Mouse (Mus musculus): Measurements from ENCODE around the gene Rnf224. TPM values are rescaled to one million over a fixed set of nuclear protein-coding genes. Genes with fewer than 3 reads are reported as not detected.
A peak's percentile ranks its signal among the peaks of the same experiment; 100 is the strongest.

The Rnf224 gene
- total and polyA plus RNA-seq, 3 experiments: 0.13 to 0.66 TPM; not detected in 1

DNA sequence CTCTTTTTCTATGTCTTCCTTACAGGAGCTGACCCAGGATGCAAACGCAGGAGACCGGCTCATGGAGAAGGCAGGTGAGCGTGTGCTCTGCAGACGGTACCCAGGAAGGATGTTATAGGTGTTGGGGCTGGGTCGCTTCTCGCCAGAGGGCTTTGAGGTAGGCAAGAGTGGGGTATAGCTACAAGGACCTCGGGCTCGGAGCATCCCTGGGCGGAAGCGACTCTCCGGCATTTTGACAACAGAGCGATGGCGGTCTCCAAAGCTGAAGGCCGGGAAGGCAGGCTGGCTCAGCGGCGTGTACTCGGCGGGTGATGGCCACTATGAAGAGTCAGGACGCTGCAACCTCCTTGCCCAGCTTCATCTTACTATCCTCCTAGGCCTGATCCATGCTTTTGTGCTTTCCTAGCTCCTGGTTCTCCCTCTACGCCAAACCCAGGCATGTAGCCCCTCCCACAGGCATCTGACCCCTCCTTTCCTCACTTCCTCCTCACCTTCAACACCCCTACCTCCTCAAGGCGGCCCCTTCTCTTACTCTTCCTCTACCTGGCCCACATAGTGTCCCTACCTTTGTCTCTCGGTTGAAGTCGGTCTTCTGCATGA, 23.2 kb downstream of the Rnf224 start:
- no peaks in the 10 kb centered on the region for H3K9me3 ChIP-seq (replicated peaks)
- DNase-seq (ENCODE audit: low spot score) (no peak), ATAC-seq (ENCODE audit: extremely low read depth, insufficient number of reproducible peaks, low FRiP score, poor library complexity, severe bottlenecking) (no peak)
- H3K4me1 ChIP-seq (ENCODE audit: insufficient read depth, low read depth, low read length): peaks cover 42% of the 10 kb centered on the region
- peaks cover 20% of the 10 kb centered on the region for H3K36me3 ChIP-seq (replicated peaks)
- TF ChIP-seq CTCF (IDR thresholded peaks at IDR 0.05; ENCODE audit: low read depth, low read length) (no peak), POLR2AphosphoS5 (IDR thresholded peaks at IDR 0.05; ENCODE audit: insufficient replicate concordance, low read depth, low read length) (no peak), GATA2 (IDR thresholded peaks at IDR 0.05; ENCODE audit: borderline replicate concordance, low read depth, low read length) (no peak), GATA1 (IDR thresholded peaks at IDR 0.05; ENCODE audit: borderline replicate concordance, low read length) (no peak), TAL1 (conservative IDR thresholded peaks at IDR 0.05; ENCODE audit: low read depth, low read length) (no peak)
- H3K4me3 ChIP-seq (ENCODE audit: low read depth, low read length): no peak overlapping the region
- H3K27me3 ChIP-seq (ENCODE audit: insufficient read depth, low read length): peaks cover 17% of the 10 kb centered on the region

DNA sequence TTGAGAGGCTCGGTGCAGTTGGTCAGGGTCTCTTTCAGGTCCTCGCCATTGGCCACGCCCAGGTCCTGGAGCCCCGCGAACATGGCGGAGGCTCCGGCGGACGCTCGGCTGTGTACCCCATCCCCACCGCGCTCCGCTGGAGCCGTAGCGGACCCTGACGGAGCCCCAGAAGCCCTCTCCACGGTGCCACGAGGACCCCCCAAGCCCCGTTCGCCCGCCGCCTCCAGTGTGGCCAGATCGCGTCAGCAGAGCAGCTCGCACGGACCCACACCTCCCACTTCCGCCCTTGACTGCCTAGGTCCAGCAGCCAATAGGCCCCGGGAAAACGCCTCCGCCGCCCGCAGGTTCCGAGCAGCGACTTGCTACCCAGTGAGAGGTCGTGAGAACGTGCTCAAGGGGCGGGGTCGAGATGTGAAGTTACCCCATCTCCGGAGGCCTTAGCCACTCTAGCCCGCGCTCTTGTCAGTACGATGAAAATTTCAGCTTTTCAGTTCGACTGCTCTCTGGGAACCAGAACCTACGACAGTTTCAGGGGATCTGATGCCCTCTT, 25.4 kb downstream of the Rnf224 start, which contains the start of gene Nelfb:
TSS of gene Nelfb (minus strand) at position 369 of the 550 bp plus-strand sequence.
- ATAC-seq (ENCODE audit: extremely low read depth, insufficient number of reproducible peaks, low FRiP score, poor library complexity, severe bottlenecking) (peak; percentile 83), DNase-seq (ENCODE audit: low spot score) (peak; percentile 91)
- TF ChIP-seq POLR2AphosphoS5 (IDR thresholded peaks at IDR 0.05; ENCODE audit: insufficient replicate concordance, low read depth, low read length) (no peak), GATA2 (IDR thresholded peaks at IDR 0.05; ENCODE audit: borderline replicate concordance, low read depth, low read length) (no peak), CTCF (IDR thresholded peaks at IDR 0.05; ENCODE audit: low read depth, low read length) (no peak), GATA1 (IDR thresholded peaks at IDR 0.05; ENCODE audit: borderline replicate concordance, low read length) (no peak), TAL1 (conservative IDR thresholded peaks at IDR 0.05; ENCODE audit: low read depth, low read length) (no peak)
- peaks cover 58% of the 10 kb centered on the region for H3K4me1 ChIP-seq (ENCODE audit: insufficient read depth, low read depth, low read length)
- no peaks in the 10 kb centered on the region for H3K9me3 ChIP-seq (replicated peaks)
- peaks cover 42% of the 10 kb centered on the region for H3K36me3 ChIP-seq (replicated peaks)
- peak within 1 kb of the TSS; percentile 90 for H3K4me3 ChIP-seq (ENCODE audit: low read depth, low read length)
- peaks cover 14% of the 10 kb centered on the region for H3K27me3 ChIP-seq (ENCODE audit: insufficient read depth, low read length)

DNA sequence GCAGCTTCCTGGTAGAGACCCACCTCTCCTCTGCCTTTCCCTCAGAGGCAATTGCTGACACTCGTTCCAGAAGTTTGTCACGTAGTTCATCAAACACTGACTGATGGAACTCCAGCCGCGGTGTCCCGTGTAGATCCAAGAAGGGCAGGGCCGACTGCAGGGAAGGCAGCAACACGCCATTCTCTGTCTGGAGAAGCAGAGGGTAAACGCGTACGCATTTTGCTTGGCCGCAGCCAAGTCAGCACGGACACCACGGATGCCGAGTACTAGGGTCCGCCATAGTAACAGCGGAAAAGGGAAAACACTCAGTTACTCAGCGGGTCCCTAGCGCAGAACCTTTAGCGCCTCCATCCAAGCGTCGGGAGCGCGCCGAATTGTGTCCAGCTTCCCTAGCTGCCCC, 25.9 kb downstream of the Rnf224 start:
- ATAC-seq (ENCODE audit: extremely low read depth, insufficient number of reproducible peaks, low FRiP score, poor library complexity, severe bottlenecking): no peak
- peaks cover 63% of the 10 kb centered on the region for H3K4me1 ChIP-seq (ENCODE audit: insufficient read depth, low read depth, low read length)
- TF ChIP-seq GATA1 (IDR thresholded peaks at IDR 0.05; ENCODE audit: borderline replicate concordance, low read length) (no peak), POLR2AphosphoS5 (IDR thresholded peaks at IDR 0.05; ENCODE audit: insufficient replicate concordance, low read depth, low read length) (no peak), CTCF (IDR thresholded peaks at IDR 0.05; ENCODE audit: low read depth, low read length) (no peak), GATA2 (IDR thresholded peaks at IDR 0.05; ENCODE audit: borderline replicate concordance, low read depth, low read length) (no peak), TAL1 (conservative IDR thresholded peaks at IDR 0.05; ENCODE audit: low read depth, low read length) (no peak)

DNA sequence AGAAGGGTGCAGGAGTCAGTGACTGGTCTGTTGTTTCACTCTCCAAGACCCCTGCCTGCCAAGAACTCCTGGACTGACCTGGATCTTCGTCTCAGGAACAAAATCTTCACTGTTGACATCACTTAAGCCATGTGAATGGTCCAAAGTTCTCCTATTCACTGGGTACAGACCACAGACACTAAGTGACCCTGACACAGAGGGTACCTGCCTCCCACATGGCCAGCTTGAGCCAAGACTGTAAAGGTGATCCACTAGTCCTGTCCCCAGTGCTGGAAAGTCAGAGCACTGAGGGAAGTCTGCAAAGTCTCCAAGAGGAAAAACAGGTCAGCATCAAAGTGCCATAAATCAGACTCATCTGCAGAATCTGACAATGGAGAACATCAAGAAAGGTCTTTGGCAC, 29.0 kb downstream of the Rnf224 start:
- Histone ChIP-seq H3K4me3 (ENCODE audit: low read depth, low read length) (no peak overlapping the region), H3K4me1 (ENCODE audit: insufficient read depth, low read depth, low read length) (peaks cover 53% of the 10 kb centered on the region), H3K9me3 (replicated peaks) (no peaks in the 10 kb centered on the region), H3K36me3 (replicated peaks) (peaks cover 78% of the 10 kb centered on the region), H3K27me3 (ENCODE audit: insufficient read depth, low read length) (no peaks in the 10 kb centered on the region)
- TF ChIP-seq POLR2AphosphoS5 (IDR thresholded peaks at IDR 0.05; ENCODE audit: insufficient replicate concordance, low read depth, low read length) (no peak), TAL1 (conservative IDR thresholded peaks at IDR 0.05; ENCODE audit: low read depth, low read length) (no peak), GATA2 (IDR thresholded peaks at IDR 0.05; ENCODE audit: borderline replicate concordance, low read depth, low read length) (no peak), GATA1 (IDR thresholded peaks at IDR 0.05; ENCODE audit: borderline replicate concordance, low read length) (no peak), CTCF (IDR thresholded peaks at IDR 0.05; ENCODE audit: low read depth, low read length) (no peak)
- ATAC-seq (ENCODE audit: extremely low read depth, insufficient number of reproducible peaks, low FRiP score, poor library complexity, severe bottlenecking) (no peak), DNase-seq (ENCODE audit: low spot score) (no peak)

More for the DNA sequence above, 25.9 kb downstream of the Rnf224 start:
- no peak for DNase-seq (ENCODE audit: low spot score)
- H3K27me3 ChIP-seq (ENCODE audit: insufficient read depth, low read length): peaks cover 9% of the 10 kb centered on the region
- peak overlapping the region; percentile 90 for H3K4me3 ChIP-seq (ENCODE audit: low read depth, low read length)
- no peaks in the 10 kb centered on the region for H3K9me3 ChIP-seq (replicated peaks)
- peaks cover 47% of the 10 kb centered on the region for H3K36me3 ChIP-seq (replicated peaks)

DNA sequence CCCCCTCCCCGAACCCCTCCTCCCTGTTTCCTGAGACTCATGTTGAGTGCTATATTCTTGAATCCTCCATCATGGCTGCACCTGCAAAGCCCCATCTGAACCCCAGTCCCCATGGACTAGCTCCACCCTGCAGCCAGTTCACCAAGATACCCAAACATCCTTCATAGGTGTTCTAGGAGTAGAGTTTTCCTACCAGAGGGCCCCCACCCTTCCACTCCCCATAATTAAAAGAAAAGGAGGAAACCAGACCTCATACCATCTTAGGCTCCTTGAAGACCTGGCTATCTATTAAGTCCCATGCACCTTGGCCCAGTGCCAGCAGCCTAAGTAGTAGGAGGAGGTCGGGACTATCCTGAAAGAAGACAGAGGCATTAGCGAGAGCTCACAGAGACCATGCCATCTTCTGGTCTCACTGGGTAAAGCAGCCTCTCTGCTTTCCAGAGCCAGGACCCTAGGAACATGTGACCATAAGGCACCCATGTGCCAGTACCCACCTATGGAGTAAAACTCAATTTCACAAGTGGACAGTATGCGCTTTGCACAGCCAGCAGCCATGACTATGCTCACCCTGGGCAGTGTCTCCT, 32.9 kb downstream of the Rnf224 start:
- Histone ChIP-seq H3K9me3 (replicated peaks) (no peaks in the 10 kb centered on the region), H3K4me3 (ENCODE audit: low read depth, low read length) (no peak overlapping the region), H3K36me3 (replicated peaks) (peaks cover 99% of the 10 kb centered on the region), H3K4me1 (ENCODE audit: insufficient read depth, low read depth, low read length) (peaks cover 32% of the 10 kb centered on the region), H3K27me3 (ENCODE audit: insufficient read depth, low read length) (no peaks in the 10 kb centered on the region)
- TF ChIP-seq GATA2 (IDR thresholded peaks at IDR 0.05; ENCODE audit: borderline replicate concordance, low read depth, low read length): no peak
- no peak for TF ChIP-seq TAL1 (conservative IDR thresholded peaks at IDR 0.05; ENCODE audit: low read depth, low read length)
- TF ChIP-seq POLR2AphosphoS5 (IDR thresholded peaks at IDR 0.05; ENCODE audit: insufficient replicate concordance, low read depth, low read length): no peak
- TF ChIP-seq CTCF (IDR thresholded peaks at IDR 0.05; ENCODE audit: low read depth, low read length): no peak
- no peak for TF ChIP-seq GATA1 (IDR thresholded peaks at IDR 0.05; ENCODE audit: borderline replicate concordance, low read length)
- DNase-seq (ENCODE audit: low spot score) (no peak), ATAC-seq (ENCODE audit: extremely low read depth, insufficient number of reproducible peaks, low FRiP score, poor library complexity, severe bottlenecking) (no peak; the same call in 1 of the 2 replicates)

DNA sequence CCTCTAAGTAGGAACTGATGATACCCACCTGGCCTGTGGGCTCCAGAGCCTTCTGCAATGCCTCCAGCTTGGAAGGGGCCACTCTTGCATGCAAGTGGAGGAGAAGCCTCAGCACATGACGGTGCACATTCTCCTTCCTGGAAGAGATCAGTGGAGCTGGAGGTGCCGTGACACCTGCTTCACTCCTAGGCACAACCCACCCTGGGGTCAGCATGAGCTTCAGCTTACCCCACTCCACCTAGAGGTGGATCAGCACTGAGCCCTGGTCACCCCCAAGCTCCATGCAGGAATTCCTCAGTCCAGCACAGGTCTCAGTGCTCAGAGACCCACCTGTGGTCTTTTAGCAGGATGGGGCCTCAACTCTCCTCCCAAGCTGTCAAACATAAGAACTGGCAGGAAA, 36.0 kb downstream of the Rnf224 start:
- Histone ChIP-seq H3K36me3 (replicated peaks) (peaks cover 83% of the 10 kb centered on the region), H3K4me1 (ENCODE audit: insufficient read depth, low read depth, low read length) (peaks cover 35% of the 10 kb centered on the region), H3K27me3 (ENCODE audit: insufficient read depth, low read length) (no peaks in the 10 kb centered on the region), H3K9me3 (replicated peaks) (no peaks in the 10 kb centered on the region), H3K4me3 (ENCODE audit: low read depth, low read length) (no peak overlapping the region)
- ATAC-seq (ENCODE audit: extremely low read depth, insufficient number of reproducible peaks, low FRiP score, poor library complexity, severe bottlenecking) (no peak), DNase-seq (ENCODE audit: low spot score) (no peak)
- TF ChIP-seq TAL1 (conservative IDR thresholded peaks at IDR 0.05; ENCODE audit: low read depth, low read length) (no peak), GATA1 (IDR thresholded peaks at IDR 0.05; ENCODE audit: borderline replicate concordance, low read length) (no peak), CTCF (IDR thresholded peaks at IDR 0.05; ENCODE audit: low read depth, low read length) (no peak), POLR2AphosphoS5 (IDR thresholded peaks at IDR 0.05; ENCODE audit: insufficient replicate concordance, low read depth, low read length) (no peak), GATA2 (IDR thresholded peaks at IDR 0.05; ENCODE audit: borderline replicate concordance, low read depth, low read length) (no peak)

Data from G1E (cell line).